Mouse (Mus musculus): ENCODE measurements around the gene Fam219a. TPM values are rescaled to one million over a fixed set of nuclear protein-coding genes. Genes with fewer than 3 reads are reported as not detected.

Fam219a gene
- polyA plus RNA-seq (2017; shearing (Covaris generic)) = 1.8 TPM

GRCm38 (mm10) chr4:41569411-41569885 is at the start of gene Fam219a, which contains the start of gene Dnaic1:
Fam219a (minus strand) TSS chr4:41569538.
Dnaic1 (plus strand) TSS chr4:41569775.

GRCm38 (mm10) chr4:41517233-41517632 is 52.1 kb downstream of the Fam219a start, which contains the start of gene 1110017D15Rik:
1110017D15Rik (minus strand) TSS chr4:41517333.

GRCm38 (mm10) chr4:41502986-41503412 is 66.3 kb downstream of the Fam219a start, which contains the start of gene AI464131:
AI464131 (minus strand) TSS chr4:41503076.

Other genes with a start within 250 kb of the Fam219a start
- gene Ubap1, start 220.5 kb downstream of the Fam219a start, polyA plus RNA-seq (2017; shearing (Covaris generic)) = 106 TPM
- 0.96 TPM for gene Kif24, start 104.7 kb downstream of the Fam219a start, polyA plus RNA-seq (2017; shearing (Covaris generic))
- 18.6 TPM for gene Nudt2, start 104.4 kb downstream of the Fam219a start, polyA plus RNA-seq (2017; shearing (Covaris generic))
- gene AI464131, start 66.5 kb downstream of the Fam219a start, polyA plus RNA-seq (2017; shearing (Covaris generic)) = 0.07 TPM
- not detected for gene 1110017D15Rik, start 52.2 kb downstream of the Fam219a start, polyA plus RNA-seq (2017; shearing (Covaris generic))
- gene Dnaic1, start 237 bp upstream of the Fam219a start, polyA plus RNA-seq (2017; shearing (Covaris generic)) = not detected
- gene Enho, start 70.8 kb upstream of the Fam219a start, polyA plus RNA-seq (2017; shearing (Covaris generic)) = not detected
- gene Cntfr, start 127.6 kb upstream of the Fam219a start, polyA plus RNA-seq (2017; shearing (Covaris generic)) = not detected
- 12.2 TPM for gene Il11ra1, start 130.5 kb upstream of the Fam219a start, polyA plus RNA-seq (2017; shearing (Covaris generic))
- 41.2 TPM for gene Rpp25l, start 144.0 kb upstream of the Fam219a start, polyA plus RNA-seq (2017; shearing (Covaris generic))
- 130 TPM for gene Dctn3, start 153.6 kb upstream of the Fam219a start, polyA plus RNA-seq (2017; shearing (Covaris generic))
- not detected for gene Arid3c, start 161.6 kb upstream of the Fam219a start, polyA plus RNA-seq (2017; shearing (Covaris generic))
- 80.5 TPM for gene Galt, start 185.7 kb upstream of the Fam219a start, polyA plus RNA-seq (2017; shearing (Covaris generic))
- gene Sigmar1, start 186.6 kb upstream of the Fam219a start, polyA plus RNA-seq (2017; shearing (Covaris generic)) = 52.5 TPM
- gene Ccl27a, start 204.7 kb upstream of the Fam219a start, polyA plus RNA-seq (2017; shearing (Covaris generic)) = 6.8 TPM

Data from inflammation-experienced regulatory T-cells, adult 16 weeks (primary cell).